Mouse (Mus musculus): Measurements from ENCODE around the gene Abcg1. TPM values are rescaled to one million over a fixed set of nuclear protein-coding genes. Genes with fewer than 3 reads are reported as not detected.

Abcg1 gene
- polyA plus RNA-seq, 1 experiment from 2014 or later = 8.9 TPM

GRCm38 (mm10) chr17:31073273-31074052 is 16.0 kb downstream of the Abcg1 start:
- peak; percentile 89 for DNase-seq
- 3% methylated on average over 31 of the region's 31 CpGs for WGBS (ENCODE audit: insufficient replicate concordance)
- Histone ChIP-seq H3K27ac (ENCODE audit: low read depth) (peak overlapping the region; percentile 80), H3K4me2 (ENCODE audit: low read depth, low read length) (peak overlapping the region; percentile 81), H3K9ac (replicated peaks) (peak overlapping the region; percentile 26; the same call in 1 of the 2 replicates), H3K27me3 (ENCODE audit: insufficient read depth, low read length) (no peaks in the 10 kb centered on the region), H3K36me3 (replicated peaks; ENCODE audit: insufficient read depth, low read length) (no peaks in the 10 kb centered on the region; the same call in 1 of the 2 replicates), H3K4me3 (ENCODE audit: low read depth, low read length) (peak overlapping the region; percentile 39), H3K4me1 (ENCODE audit: insufficient read depth) (peaks cover 81% of the 10 kb centered on the region), H3K9me3 (ENCODE audit: low read length) (no peaks in the 10 kb centered on the region)
- ATAC-seq = peak; percentile 71
- TF ChIP-seq EP300 (IDR thresholded peaks at IDR 0.05; ENCODE audit: low read depth) = 0 out of 2 replicates have a peak, but pooled peaks have one; percentile 42
- TF ChIP-seq CTCF (IDR thresholded peaks at IDR 0.05; ENCODE audit: low read depth) = no peak

GRCm38 (mm10) chr17:31074053-31074590 is 16.6 kb downstream of the Abcg1 start:
- peaks cover 81% of the 10 kb centered on the region for H3K4me1 ChIP-seq (ENCODE audit: insufficient read depth)
- H3K4me3 ChIP-seq (ENCODE audit: low read depth, low read length) = peak overlapping the region; percentile 39; the same call in 1 of the 2 replicates
- no peak for ATAC-seq
- no peaks in the 10 kb centered on the region for H3K27me3 ChIP-seq (ENCODE audit: insufficient read depth, low read length)
- H3K36me3 ChIP-seq (replicated peaks; ENCODE audit: insufficient read depth, low read length) = no peaks in the 10 kb centered on the region; the same call in 1 of the 2 replicates
- no peak for DNase-seq
- 16% methylated on average over 7 of the region's 7 CpGs for WGBS (ENCODE audit: insufficient replicate concordance)
- no peak for TF ChIP-seq CTCF (IDR thresholded peaks at IDR 0.05; ENCODE audit: low read depth)
- TF ChIP-seq EP300 (IDR thresholded peaks at IDR 0.05; ENCODE audit: low read depth) = no peak; the same call in 1 of the 2 replicates
- no peaks in the 10 kb centered on the region for H3K9me3 ChIP-seq (ENCODE audit: low read length)
- H3K9ac ChIP-seq (replicated peaks) = peak overlapping the region; percentile 26
- peak overlapping the region; percentile 81 for H3K4me2 ChIP-seq (ENCODE audit: low read depth, low read length)
- peak overlapping the region; percentile 80 for H3K27ac ChIP-seq (ENCODE audit: low read depth)

DNA sequence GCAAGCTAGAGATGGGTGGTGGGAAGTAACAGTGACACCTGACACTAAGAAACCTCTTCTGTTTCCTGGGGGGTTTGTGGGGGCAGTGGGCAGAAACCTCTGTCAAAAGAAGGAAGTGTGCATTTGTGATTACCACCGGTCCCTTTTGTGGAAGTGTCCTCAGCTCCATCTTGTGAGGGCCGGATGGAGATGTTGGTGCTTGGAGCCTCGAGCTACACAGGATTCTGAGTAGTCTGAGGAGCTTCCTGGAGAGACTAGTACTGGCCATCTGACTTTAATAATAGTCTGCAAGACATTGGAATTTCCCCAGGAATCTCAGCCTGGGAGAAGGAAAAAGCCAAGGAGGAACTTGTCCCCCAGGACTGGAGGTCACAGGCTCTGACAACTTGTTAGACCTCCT is 17.2 kb downstream of the Abcg1 start:
- no peaks in the 10 kb centered on the region for H3K9me3 ChIP-seq (ENCODE audit: low read length)
- no peak overlapping the region for H3K4me3 ChIP-seq (ENCODE audit: low read depth, low read length)
- H3K27ac ChIP-seq (ENCODE audit: low read depth) = peak overlapping the region; percentile 80
- DNase-seq (no peak), ATAC-seq (no peak)
- 32% methylated on average over 3 of the region's 3 CpGs for WGBS (ENCODE audit: insufficient replicate concordance)
- H3K4me1 ChIP-seq (ENCODE audit: insufficient read depth) = peaks cover 81% of the 10 kb centered on the region
- H3K27me3 ChIP-seq (ENCODE audit: insufficient read depth, low read length) = no peaks in the 10 kb centered on the region
- TF ChIP-seq CTCF (IDR thresholded peaks at IDR 0.05; ENCODE audit: low read depth) (no peak), EP300 (IDR thresholded peaks at IDR 0.05; ENCODE audit: low read depth) (no peak)
- no peaks in the 10 kb centered on the region; the same call in 1 of the 2 replicates for H3K36me3 ChIP-seq (replicated peaks; ENCODE audit: insufficient read depth, low read length)
- H3K4me2 ChIP-seq (ENCODE audit: low read depth, low read length) = peak overlapping the region; percentile 81
- H3K9ac ChIP-seq (replicated peaks) = no peak overlapping the region; the same call in 1 of the 2 replicates

GRCm38 (mm10) chr17:31075471-31075870 is 18.0 kb downstream of the Abcg1 start:
- no peaks in the 10 kb centered on the region for H3K27me3 ChIP-seq (ENCODE audit: insufficient read depth, low read length)
- H3K9me3 ChIP-seq (ENCODE audit: low read length) = no peaks in the 10 kb centered on the region
- H3K4me1 ChIP-seq (ENCODE audit: insufficient read depth) = peaks cover 75% of the 10 kb centered on the region
- WGBS (ENCODE audit: insufficient replicate concordance) = 67% methylated on average over 5 of the region's 5 CpGs
- no peak for DNase-seq
- peak overlapping the region; percentile 80 for H3K27ac ChIP-seq (ENCODE audit: low read depth)
- no peaks in the 10 kb centered on the region; the same call in 1 of the 2 replicates for H3K36me3 ChIP-seq (replicated peaks; ENCODE audit: insufficient read depth, low read length)
- no peak overlapping the region for H3K4me3 ChIP-seq (ENCODE audit: low read depth, low read length)
- no peak for ATAC-seq
- TF ChIP-seq CTCF (IDR thresholded peaks at IDR 0.05; ENCODE audit: low read depth) (no peak), EP300 (IDR thresholded peaks at IDR 0.05; ENCODE audit: low read depth) (no peak)
- 0 out of 2 replicates have a peak overlapping the region, but pooled peaks have one; percentile 27 for H3K4me2 ChIP-seq (ENCODE audit: low read depth, low read length)
- no peak overlapping the region for H3K9ac ChIP-seq (replicated peaks)

DNA sequence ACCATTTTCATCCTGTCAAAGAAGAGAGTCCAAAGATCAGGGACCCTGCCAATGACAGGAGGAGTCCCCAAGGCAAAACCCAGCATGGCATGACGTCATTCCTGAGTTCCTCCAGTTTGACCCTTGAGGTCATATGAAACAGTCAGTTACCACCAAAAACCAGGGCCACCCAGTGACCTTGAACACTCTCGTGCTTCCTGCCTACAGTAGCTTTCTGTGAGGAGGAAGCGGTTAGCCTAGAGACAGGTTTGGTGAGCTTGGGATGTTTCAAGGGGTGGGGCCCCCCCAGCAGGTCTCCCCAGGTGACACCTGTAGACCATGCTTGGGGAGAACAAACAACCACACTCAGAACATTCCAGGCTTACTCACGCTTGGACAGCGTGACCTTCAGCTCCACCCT is 20.1 kb downstream of the Abcg1 start:
- TF ChIP-seq EP300 (IDR thresholded peaks at IDR 0.05; ENCODE audit: low read depth) = 0 out of 2 replicates have a peak, but pooled peaks have one; percentile 13
- TF ChIP-seq CTCF (IDR thresholded peaks at IDR 0.05; ENCODE audit: low read depth) = no peak
- Histone ChIP-seq H3K9me3 (ENCODE audit: low read length) (no peaks in the 10 kb centered on the region), H3K36me3 (replicated peaks; ENCODE audit: insufficient read depth, low read length) (0 out of 2 replicates have a peak, but pooled peaks cover 2% of the 10 kb centered on the region), H3K4me3 (ENCODE audit: low read depth, low read length) (no peak overlapping the region), H3K4me2 (ENCODE audit: low read depth, low read length) (no peak overlapping the region), H3K9ac (replicated peaks) (no peak overlapping the region), H3K27me3 (ENCODE audit: insufficient read depth, low read length) (no peaks in the 10 kb centered on the region), H3K27ac (ENCODE audit: low read depth) (0 out of 2 replicates have a peak overlapping the region, but pooled peaks have one; percentile 30), H3K4me1 (ENCODE audit: insufficient read depth) (peaks cover 57% of the 10 kb centered on the region)
- DNase-seq (no peak), ATAC-seq (peak; percentile 56)
- WGBS (ENCODE audit: insufficient replicate concordance) = 55% methylated on average over 5 of the region's 5 CpGs

GRCm38 (mm10) chr17:31078581-31078980 is 21.1 kb downstream of the Abcg1 start:
- Histone ChIP-seq H3K4me3 (ENCODE audit: low read depth, low read length) (no peak overlapping the region), H3K27ac (ENCODE audit: low read depth) (peak overlapping the region; percentile 59; the same call in 1 of the 2 replicates), H3K4me1 (ENCODE audit: insufficient read depth) (peaks cover 54% of the 10 kb centered on the region), H3K9me3 (ENCODE audit: low read length) (no peaks in the 10 kb centered on the region), H3K9ac (replicated peaks) (no peak overlapping the region), H3K27me3 (ENCODE audit: insufficient read depth, low read length) (no peaks in the 10 kb centered on the region), H3K36me3 (replicated peaks; ENCODE audit: insufficient read depth, low read length) (0 out of 2 replicates have a peak, but pooled peaks cover 2% of the 10 kb centered on the region), H3K4me2 (ENCODE audit: low read depth, low read length) (no peak overlapping the region)
- 76% methylated on average over 11 of the region's 11 CpGs for WGBS (ENCODE audit: insufficient replicate concordance)
- no peak for ATAC-seq
- no peak for DNase-seq
- TF ChIP-seq EP300 (IDR thresholded peaks at IDR 0.05; ENCODE audit: low read depth) (no peak), CTCF (IDR thresholded peaks at IDR 0.05; ENCODE audit: low read depth) (no peak)
